Mouse (Mus musculus): ENCODE data around the gene Abhd17a. TPM values are rescaled to one million over a fixed set of nuclear protein-coding genes. Genes with fewer than 3 reads are reported as not detected.

Abhd17a gene
- polyA plus RNA-seq, 1 experiment from 2014 or later: 104 TPM

DNA sequence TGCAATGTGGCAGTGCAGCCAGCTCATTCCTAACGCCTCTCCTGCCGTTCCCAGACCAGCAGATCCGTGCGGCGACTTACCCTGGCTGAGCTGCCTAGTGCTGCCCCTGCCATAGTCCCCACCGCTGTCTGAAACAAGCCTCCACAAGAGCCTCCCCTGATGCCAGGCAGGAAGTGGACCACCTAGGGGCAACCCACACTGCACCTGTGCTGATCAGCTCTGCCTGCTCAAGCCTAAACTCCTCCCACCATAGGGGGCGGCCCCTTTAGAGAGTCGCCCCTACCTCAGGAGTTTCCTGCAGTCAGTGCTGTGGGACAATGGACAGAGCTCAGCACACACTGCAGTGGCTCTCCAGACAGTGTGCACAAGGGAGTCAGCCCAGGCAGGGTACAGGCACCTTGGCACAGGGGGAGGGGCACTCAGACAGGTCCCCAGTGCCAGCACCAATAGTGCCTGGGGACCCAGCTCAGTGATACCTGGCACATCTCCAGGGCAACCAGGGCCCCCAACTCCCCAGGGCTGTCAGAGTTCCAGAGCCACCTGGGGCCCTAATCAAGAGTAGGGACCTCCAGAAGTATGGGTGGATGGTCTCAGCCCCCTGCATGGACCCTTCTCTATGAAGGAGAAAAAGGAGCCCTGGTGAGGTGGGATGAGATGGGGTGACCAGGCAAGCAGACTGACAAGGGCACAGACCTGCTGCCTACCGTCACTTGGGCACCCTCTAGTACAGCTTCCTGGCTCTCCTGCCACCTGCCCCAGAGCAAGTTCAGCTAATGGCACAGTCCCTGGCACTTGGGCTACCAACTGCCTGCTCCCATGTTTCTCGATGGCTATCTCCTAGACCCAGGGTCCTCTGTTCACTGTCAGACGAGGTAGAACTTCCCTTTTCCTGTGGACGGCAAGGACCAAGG is 5.2 kb downstream of the Abhd17a start:
- ATAC-seq (ENCODE audit: insufficient number of reproducible peaks, low FRiP score, low TSS enrichment, low read depth): no peak
- Histone ChIP-seq H3K36me3 (peaks cover 45% of the 10 kb centered on the region), H3K27ac (peak overlapping the region; percentile 39), H3K9ac (0 out of 2 replicates have a peak overlapping the region, but pooled peaks have one; percentile 2), H3K4me2 (no peak overlapping the region), H3K27me3 (no peaks in the 10 kb centered on the region), H3K4me3 (no peak overlapping the region), H3K9me3 (no peaks in the 10 kb centered on the region), H3K4me1 (peaks cover 47% of the 10 kb centered on the region)
- 76% methylated on average over 12 of the region's 12 CpGs for WGBS

DNA sequence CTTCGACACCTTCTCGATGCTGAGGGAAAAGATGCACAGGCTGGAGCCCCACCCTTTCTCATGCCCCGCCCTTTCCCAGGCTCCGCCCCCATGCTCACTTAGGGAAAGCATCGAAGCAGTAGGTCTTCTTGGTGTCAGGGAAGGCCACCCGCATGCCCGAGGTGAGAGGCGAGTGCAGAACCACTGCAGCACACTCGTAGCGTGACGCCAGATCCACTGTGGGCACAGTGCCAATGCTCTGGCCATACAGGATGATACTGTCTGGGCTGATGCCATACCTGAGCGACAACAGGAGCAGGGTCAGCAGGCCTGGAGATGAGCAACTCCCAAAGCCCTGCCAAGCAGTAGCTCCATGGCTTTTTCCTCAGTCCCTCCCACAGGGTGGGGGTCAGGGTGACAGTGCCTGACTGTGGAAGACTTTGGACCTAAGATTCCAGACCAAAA is 6.1 kb downstream of the Abhd17a start:
- no peaks in the 10 kb centered on the region for H3K27me3 ChIP-seq
- H3K4me1 ChIP-seq: peaks cover 46% of the 10 kb centered on the region
- WGBS: 57% methylated on average over 12 of the region's 12 CpGs
- H3K9me3 ChIP-seq: no peaks in the 10 kb centered on the region
- H3K4me3 ChIP-seq: no peak overlapping the region
- no peak overlapping the region for H3K9ac ChIP-seq
- H3K4me2 ChIP-seq: no peak overlapping the region
- no peak overlapping the region for H3K27ac ChIP-seq
- H3K36me3 ChIP-seq: peaks cover 45% of the 10 kb centered on the region
- no peak for ATAC-seq (ENCODE audit: insufficient number of reproducible peaks, low FRiP score, low TSS enrichment, low read depth)

DNA sequence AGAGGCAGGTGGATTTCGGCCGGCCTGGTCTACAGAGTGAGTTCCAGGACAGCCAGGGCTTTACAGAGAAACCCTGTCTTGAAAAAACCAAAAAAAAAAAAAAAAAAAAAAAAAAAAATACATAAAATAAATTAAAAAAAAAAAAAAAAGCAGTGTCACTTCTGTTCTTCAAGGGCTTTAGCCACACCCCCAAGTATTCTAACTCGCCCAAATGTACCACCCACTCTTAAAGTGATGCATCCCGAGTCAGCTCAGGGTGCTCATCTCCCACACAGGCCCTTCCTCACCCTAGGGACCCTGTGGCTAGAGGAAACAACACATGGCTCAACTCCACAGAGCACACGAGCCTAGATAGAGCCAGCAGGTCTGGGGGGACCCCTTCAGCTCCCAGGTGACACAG is 7.1 kb downstream of the Abhd17a start:
- no peak for ATAC-seq (ENCODE audit: insufficient number of reproducible peaks, low FRiP score, low TSS enrichment, low read depth)
- 81% methylated on average over 5 of the region's 5 CpGs for WGBS
- peaks cover 45% of the 10 kb centered on the region for H3K36me3 ChIP-seq
- H3K4me3 ChIP-seq: no peak overlapping the region
- H3K27ac ChIP-seq: no peak overlapping the region
- no peak overlapping the region for H3K9ac ChIP-seq
- no peaks in the 10 kb centered on the region for H3K9me3 ChIP-seq
- no peak overlapping the region for H3K4me2 ChIP-seq
- H3K4me1 ChIP-seq: peaks cover 46% of the 10 kb centered on the region
- no peaks in the 10 kb centered on the region for H3K27me3 ChIP-seq

DNA sequence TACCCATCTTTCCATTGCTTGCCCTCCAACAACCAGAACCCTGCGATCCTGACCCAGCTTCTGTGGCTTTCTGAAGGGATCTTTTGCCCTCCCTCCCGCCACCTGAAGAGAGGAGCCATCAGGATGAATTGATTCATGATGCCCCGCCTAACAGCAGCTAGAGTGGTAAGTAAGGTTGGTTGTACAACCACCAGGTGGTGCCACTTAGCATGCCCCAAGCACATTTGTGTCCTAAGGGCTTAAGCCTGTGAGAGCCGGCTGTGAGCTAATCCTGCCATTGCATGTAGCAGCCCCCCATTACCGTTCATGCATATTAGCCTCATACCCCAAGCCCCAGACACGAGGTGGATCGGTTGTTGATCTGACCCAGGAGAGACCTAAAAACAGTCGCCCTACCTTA is 11.2 kb downstream of the Abhd17a start:
- Histone ChIP-seq H3K4me3 (peak overlapping the region; percentile 90), H3K36me3 (peaks cover 20% of the 10 kb centered on the region), H3K4me1 (peaks cover 49% of the 10 kb centered on the region), H3K27me3 (no peaks in the 10 kb centered on the region), H3K4me2 (peak overlapping the region; percentile 91), H3K27ac (peak overlapping the region; percentile 95), H3K9me3 (no peaks in the 10 kb centered on the region), H3K9ac (no peak overlapping the region)
- 6% methylated on average over 8 of the region's 8 CpGs for WGBS
- no peak for ATAC-seq (ENCODE audit: insufficient number of reproducible peaks, low FRiP score, low TSS enrichment, low read depth)

DNA sequence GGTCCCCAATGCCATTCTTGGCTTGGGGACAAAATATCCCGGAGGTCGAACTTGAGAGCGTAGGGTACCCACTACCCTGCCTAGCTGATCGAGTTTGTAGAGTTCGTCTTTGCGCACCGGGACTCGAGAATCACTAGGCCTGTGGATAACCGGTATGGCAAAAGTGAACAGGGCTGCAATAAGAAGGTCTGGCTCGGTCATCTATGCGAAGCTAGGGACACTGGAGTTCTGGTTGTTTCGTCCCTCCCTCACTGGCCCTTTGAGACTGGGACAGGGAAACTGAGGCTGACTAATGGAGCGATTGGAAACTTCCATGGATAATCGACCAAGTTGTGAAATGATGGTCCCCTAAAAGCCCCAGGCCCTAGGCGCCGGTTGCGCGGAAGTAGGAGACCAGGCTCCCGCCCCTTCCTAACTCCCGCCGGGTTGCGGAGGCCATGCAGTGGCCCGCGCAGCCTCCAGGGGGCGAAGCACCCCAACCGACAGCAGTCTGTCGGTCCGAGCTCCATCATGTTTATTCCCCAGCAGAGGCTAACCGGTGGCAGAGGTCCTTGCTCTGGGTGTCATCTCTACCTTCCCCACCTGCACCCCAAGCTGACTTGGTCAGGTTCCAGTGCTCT is 11.9 kb downstream of the Abhd17a start:
- Histone ChIP-seq H3K4me3 (peak overlapping the region; percentile 90), H3K9me3 (no peaks in the 10 kb centered on the region), H3K9ac (peak overlapping the region; percentile 24; the same call in 1 of the 2 replicates), H3K27me3 (no peaks in the 10 kb centered on the region), H3K36me3 (peaks cover 14% of the 10 kb centered on the region), H3K27ac (peak overlapping the region; percentile 95), H3K4me2 (peak overlapping the region; percentile 91), H3K4me1 (peaks cover 51% of the 10 kb centered on the region)
- WGBS: under 1% methylated on average over 29 of the region's 29 CpGs
- 0 out of 2 replicates have a peak, but pooled peaks have one; percentile 0 for ATAC-seq (ENCODE audit: insufficient number of reproducible peaks, low FRiP score, low TSS enrichment, low read depth)

DNA sequence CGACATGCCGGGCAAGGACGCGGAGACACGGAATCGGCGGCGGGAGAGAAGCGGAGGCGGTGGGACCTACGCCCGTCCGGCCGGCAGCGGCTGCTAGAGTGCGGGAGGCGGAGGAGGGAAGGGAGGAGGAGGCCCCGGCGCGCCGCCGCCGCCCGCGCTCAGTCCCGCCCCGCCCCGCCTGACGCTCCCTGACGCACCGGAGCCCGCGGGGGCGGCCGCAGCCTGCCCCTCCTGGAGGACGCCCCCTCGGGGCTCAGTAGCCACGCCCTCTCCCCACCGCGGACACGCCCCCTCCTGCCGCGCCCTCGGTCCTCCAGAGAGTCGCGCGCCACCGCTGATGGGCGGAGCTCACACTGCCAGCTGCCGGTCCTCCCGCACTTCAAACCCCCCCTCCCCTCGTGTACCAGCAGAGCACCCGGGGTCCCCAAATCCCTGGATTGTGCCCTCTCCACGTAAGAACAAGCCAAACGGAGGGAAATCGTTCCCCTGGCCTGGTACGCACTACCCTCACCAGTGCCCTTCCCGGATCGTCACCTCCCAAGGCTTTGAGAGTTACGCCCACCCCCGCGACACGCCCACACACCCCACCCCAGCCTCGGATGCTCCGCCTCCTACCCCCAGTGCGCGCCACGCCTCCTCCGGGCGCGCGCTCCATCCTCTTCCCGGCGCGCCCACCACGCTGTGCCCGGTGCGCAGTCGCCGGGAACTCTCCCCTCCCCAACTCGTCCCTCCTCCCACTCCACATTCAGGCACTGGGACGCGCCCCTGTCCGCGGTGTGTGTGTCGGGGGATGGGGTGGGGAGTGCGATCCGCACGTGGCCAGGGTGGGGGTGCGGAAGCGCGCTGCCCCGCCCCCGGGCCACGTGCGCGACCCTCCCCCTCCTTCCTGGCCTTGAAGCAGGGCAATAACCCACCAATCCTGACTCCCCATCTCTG is 12.7 kb downstream of the Abhd17a start, which contains the start of gene Klf16:
Gene Klf16, minus strand, starts transcription at position 127 of the 936 bp plus-strand sequence.
- Histone ChIP-seq H3K9me3 (no peaks in the 10 kb centered on the region), H3K4me1 (peaks cover 52% of the 10 kb centered on the region), H3K9ac (peak within 1 kb of the TSS; percentile 76), H3K36me3 (peaks cover 8% of the 10 kb centered on the region), H3K27me3 (no peaks in the 10 kb centered on the region), H3K4me3 (peak within 1 kb of the TSS; percentile 90), H3K27ac (peak within 1 kb of the TSS; percentile 95), H3K4me2 (peak within 1 kb of the TSS; percentile 91)
- WGBS: under 1% methylated on average over 66 of the region's 97 CpGs
- peak; percentile 87 for ATAC-seq (ENCODE audit: insufficient number of reproducible peaks, low FRiP score, low TSS enrichment, low read depth)

DNA sequence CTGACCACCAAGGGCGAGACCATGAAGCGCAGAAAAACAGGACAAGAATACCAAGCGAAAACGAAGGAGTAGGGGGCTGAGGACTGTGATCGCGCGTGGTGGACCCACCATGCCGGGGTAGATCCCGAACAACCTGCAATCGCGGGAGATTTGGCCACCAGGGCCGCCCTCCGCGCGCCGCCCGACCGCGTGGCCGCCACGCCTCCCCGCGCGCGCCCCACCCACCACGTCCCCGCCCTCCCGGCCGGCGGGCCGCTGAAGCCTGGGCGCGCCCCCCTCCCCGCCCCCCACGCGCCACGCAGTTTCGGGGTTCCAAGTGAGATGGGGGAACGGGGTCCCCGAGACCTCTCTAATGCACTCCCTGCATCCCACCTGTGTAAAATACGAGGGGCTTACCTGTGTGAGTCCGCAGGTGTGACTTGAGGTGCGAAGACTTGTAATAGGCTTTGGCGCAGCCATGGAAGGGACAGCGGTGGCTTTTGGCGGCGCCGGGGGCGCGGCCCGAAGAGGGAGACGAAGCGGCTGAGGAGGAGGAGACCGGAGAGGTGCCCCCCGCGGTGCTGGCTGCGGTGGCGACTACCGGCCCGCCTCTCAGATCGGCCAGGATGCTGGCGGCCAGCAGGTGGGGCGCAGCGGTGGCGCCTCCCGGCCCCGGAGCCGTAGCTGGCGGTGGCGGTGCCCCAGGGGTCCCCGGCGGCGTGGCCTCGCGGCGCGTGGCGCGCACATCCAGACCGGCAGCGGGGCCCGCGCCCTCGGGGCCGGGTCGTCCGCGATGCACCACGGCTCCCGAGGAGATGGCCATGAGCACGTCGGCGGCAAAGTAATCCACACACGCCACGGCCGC is 13.6 kb downstream of the Abhd17a start:
- Histone ChIP-seq H3K27me3 (no peaks in the 10 kb centered on the region), H3K4me1 (peaks cover 60% of the 10 kb centered on the region), H3K27ac (peak overlapping the region; percentile 95), H3K4me2 (peak overlapping the region; percentile 91), H3K9me3 (no peaks in the 10 kb centered on the region), H3K36me3 (peaks cover 3% of the 10 kb centered on the region; the same call in 1 of the 2 replicates), H3K4me3 (peak overlapping the region; percentile 90), H3K9ac (peak overlapping the region; percentile 76)
- no peak for ATAC-seq (ENCODE audit: insufficient number of reproducible peaks, low FRiP score, low TSS enrichment, low read depth)
- under 1% methylated on average over 80 of the region's 96 CpGs for WGBS

DNA sequence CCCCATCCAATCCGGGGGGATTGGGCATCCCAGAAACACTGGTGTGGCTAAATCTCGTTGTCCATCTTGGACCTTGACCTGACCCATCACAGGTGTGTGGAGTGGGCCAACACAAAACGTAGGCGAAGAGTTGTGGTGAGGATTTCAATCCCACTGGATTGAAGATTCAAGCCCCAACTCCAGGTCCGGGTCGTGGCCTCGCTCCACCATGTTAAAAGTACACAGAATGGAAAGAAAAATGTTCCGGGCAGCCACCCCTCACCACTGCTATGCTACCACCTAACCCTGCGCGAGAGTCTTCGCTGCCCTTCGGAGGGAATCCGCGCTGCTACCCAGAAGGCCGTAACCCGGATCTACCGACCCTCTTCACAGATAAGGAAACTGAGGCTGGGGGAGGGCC is 14.2 kb downstream of the Abhd17a start:
- Histone ChIP-seq H3K36me3 (peaks cover 2% of the 10 kb centered on the region; the same call in 1 of the 2 replicates), H3K4me1 (peaks cover 66% of the 10 kb centered on the region), H3K4me3 (peak overlapping the region; percentile 90), H3K27me3 (no peaks in the 10 kb centered on the region), H3K27ac (peak overlapping the region; percentile 95; the same call in 1 of the 2 replicates), H3K9me3 (no peaks in the 10 kb centered on the region), H3K9ac (peak overlapping the region; percentile 76), H3K4me2 (peak overlapping the region; percentile 91)
- 13% methylated on average over 17 of the region's 17 CpGs for WGBS
- no peak for ATAC-seq (ENCODE audit: insufficient number of reproducible peaks, low FRiP score, low TSS enrichment, low read depth)

DNA sequence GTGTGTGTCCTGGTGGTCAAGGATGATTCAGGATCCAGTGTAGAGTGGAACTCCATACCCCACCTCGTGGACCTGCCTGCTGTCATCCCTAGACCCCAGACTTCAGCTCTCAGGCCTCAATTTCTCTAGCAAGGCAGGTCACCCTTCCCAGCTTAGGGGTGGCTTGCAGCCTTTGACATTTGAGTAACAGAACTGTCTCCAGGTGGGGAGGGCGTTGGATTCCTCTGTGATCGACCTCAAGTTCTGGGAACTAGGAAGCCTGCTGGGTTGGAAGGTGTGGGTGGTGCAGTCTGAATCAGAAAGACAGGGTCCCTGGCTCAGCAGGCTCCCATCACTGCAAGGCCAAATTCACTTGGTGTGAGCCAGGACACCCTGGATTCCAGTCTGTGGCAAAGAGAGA is 15.2 kb downstream of the Abhd17a start:
- no peaks in the 10 kb centered on the region for H3K36me3 ChIP-seq
- H3K4me2 ChIP-seq: no peak overlapping the region
- peak overlapping the region; percentile 90; the same call in 1 of the 2 replicates for H3K4me3 ChIP-seq
- H3K27ac ChIP-seq: no peak overlapping the region
- H3K9me3 ChIP-seq: no peaks in the 10 kb centered on the region
- 67% methylated on average over 3 of the region's 3 CpGs for WGBS
- ATAC-seq (ENCODE audit: insufficient number of reproducible peaks, low FRiP score, low TSS enrichment, low read depth): no peak
- H3K9ac ChIP-seq: no peak overlapping the region
- H3K4me1 ChIP-seq: peaks cover 77% of the 10 kb centered on the region
- no peaks in the 10 kb centered on the region for H3K27me3 ChIP-seq

DNA sequence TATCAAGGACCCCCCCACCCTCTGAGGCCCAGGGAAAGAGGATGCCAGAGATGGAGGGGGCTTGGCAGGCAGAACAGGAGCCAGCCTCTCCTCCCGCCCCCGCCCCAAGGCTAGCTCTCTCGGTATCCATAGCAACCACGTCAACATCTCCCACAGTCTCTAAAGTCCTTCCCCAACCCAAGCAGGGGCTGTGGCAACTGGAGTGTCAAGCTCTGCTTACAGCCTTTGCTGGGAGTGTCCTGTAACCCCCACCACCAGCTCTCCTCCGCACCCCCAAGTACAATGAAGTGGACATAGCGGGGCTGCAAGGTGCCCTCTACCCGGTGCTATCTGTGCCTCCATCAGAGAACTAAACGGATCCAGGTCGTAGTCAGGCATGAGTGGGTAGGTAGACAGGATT is 16.2 kb downstream of the Abhd17a start:
- no peaks in the 10 kb centered on the region for H3K27me3 ChIP-seq
- no peak for ATAC-seq (ENCODE audit: insufficient number of reproducible peaks, low FRiP score, low TSS enrichment, low read depth)
- peak overlapping the region; percentile 52; the same call in 1 of the 2 replicates for H3K27ac ChIP-seq
- 59% methylated on average over 9 of the region's 9 CpGs for WGBS
- H3K4me3 ChIP-seq: no peak overlapping the region
- H3K36me3 ChIP-seq: peaks cover 4% of the 10 kb centered on the region; the same call in 1 of the 2 replicates
- no peak overlapping the region for H3K9ac ChIP-seq
- H3K4me1 ChIP-seq: peaks cover 80% of the 10 kb centered on the region
- H3K4me2 ChIP-seq: no peak overlapping the region
- no peaks in the 10 kb centered on the region for H3K9me3 ChIP-seq
